Mouse (Mus musculus): ENCODE results near the gene Trim72.

GRCm38 (mm10) chr7:128003688-128004087 lies at the start of gene Trim72:
- TF ChIP-seq HCFC1 (IDR thresholded peaks at IDR 0.05; ENCODE audit: borderline replicate concordance, insufficient read depth, low read length) = no peak
- no peak for TF ChIP-seq CHD2 (IDR thresholded peaks at IDR 0.05; ENCODE audit: low read depth, low read length)
